Mouse (Mus musculus) small intestine, adult 2 months (tissue): Measurements from ENCODE around the gene Cox20. TPM values are rescaled to one million over a fixed set of nuclear protein-coding genes. Genes with fewer than 3 reads are reported as not detected.

ENCODE experiments used
- H3K27ac ChIP-seq: fragments of 200-500 bp; 2 replicates; pipeline ENCODE4 v1.5.1; 2012; ENCODE audit warnings: low read depth, low read length, control low read depth, inconsistent platforms; ENCODE audit not compliant: insufficient read depth
- H3K27me3 ChIP-seq: fragments of 200-500 bp; 2 replicates; pipeline ENCODE4 v1.6.1; 2012; ENCODE audit warnings: mild to moderate bottlenecking, moderate library complexity, low read length, inconsistent platforms; ENCODE audit not compliant: control insufficient read depth, insufficient read depth
- H3K36me3 ChIP-seq: fragments of 200-500 bp; 2 replicates; pipeline ENCODE4 v1.6.1; 2012; ENCODE audit warnings: mild to moderate bottlenecking, low read length, control low read depth, inconsistent platforms; ENCODE audit not compliant: control insufficient read depth, insufficient read depth
- H3K4me1 ChIP-seq: fragments of 200-500 bp; 2 replicates; pipeline ENCODE4 v1.6.1; 2012; ENCODE audit warnings: low read length, inconsistent platforms, mixed read lengths; ENCODE audit not compliant: control insufficient read depth, insufficient read depth, insufficient read length
- H3K4me3 ChIP-seq: fragments of 200-500 bp; 2 replicates; pipeline ENCODE4 v1.5.1; 2012; ENCODE audit warnings: low read depth, mild to moderate bottlenecking, control low read depth, inconsistent platforms, low read length, moderate library complexity
- CTCF ChIP-seq: fragments of 200-500 bp; IDR thresholded peaks from 2 replicates; pipeline ENCODE4 v1.5.1; 2012; ENCODE audit warnings: low read depth, mild to moderate bottlenecking, control low read depth, inconsistent platforms, low read length, moderate library complexity, mixed read lengths; ENCODE audit not compliant: insufficient replicate concordance, insufficient read length; ENCODE audit errors: extremely low read depth
- POLR2A ChIP-seq: fragments of 200-500 bp; IDR thresholded peaks from 2 replicates; pipeline ENCODE4 v1.6.1; 2012; ENCODE audit warnings: low read depth, mild to moderate bottlenecking, control low read depth, inconsistent platforms, low read length, moderate library complexity
- WGBS: fragments of 180-500 bp; shearing (Covaris S2); methylation state at CpG from one replicate; pipeline ENCODE4 v1.1.7; 2018; 5-methylcytosine and 5-hydroxymethylcytosine counted together
- polyA plus RNA-seq: library from polyadenylated mRNA; depleted of rRNA; stranded (reverse); fragments of >200 nt; gene quantifications from 2 replicates; pipeline ENCODE4 v1.2.3, GENCODE M21; 2012

Gene Cox20
- polyA plus RNA-seq, 1 experiment: 5.3 TPM

DNA sequence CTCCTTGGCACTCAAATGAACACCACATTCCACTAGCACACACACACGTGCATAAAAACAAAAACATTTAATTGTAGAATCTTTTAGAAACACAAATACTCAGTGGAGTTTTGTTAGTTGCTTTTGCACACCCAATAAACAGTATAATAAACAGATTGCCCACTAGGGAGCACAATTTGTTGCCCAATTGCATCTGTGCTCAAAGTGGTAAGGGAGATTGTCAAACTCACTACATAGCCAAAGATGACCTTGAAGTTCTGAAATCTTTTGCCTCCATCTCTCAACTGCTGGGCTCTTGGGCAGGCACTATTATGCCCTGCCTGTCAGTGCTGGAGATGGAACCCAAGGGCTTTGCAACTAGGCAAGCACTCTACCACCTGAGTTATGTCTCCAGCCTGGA lies 8.8 kb upstream of the Cox20 start:
- Histone ChIP-seq H3K27me3 (no peaks in the 10 kb centered on the region), H3K36me3 (no peaks in the 10 kb centered on the region), H3K27ac (no peak overlapping the region), H3K4me3 (no peak overlapping the region), H3K4me1 (peaks cover 1% of the 10 kb centered on the region)
- 65% methylated on average over 1 of the region's 1 CpGs for WGBS
- TF ChIP-seq POLR2A (no peak), CTCF (no peak)

DNA sequence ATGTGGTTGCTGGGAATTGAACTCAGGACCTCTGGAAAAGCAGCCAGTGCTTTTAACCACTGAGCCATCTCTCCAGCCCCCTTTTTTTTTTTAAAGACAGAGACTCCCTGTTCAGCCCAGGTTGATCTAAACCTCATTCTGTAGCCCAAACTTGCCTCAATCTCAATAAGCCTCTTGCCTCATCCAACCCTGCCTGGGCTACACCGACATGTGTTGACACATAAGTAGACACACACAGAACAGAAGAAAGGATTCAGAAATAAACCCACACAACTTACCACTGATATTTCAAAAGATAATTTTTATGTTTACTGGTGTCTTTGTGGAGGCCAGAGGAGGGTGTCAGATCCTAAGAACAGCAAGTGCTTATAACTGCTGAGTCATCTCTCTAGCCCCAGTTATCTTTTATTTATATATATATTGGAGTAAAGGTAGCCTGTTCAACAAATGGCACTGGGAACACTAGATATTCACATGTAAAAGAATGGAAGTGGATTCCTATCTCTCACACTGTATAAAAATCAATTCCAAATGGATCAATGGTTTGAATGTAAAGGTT lies 5.8 kb upstream of the Cox20 start:
- Histone ChIP-seq H3K27ac (no peak overlapping the region), H3K4me3 (no peak overlapping the region), H3K4me1 (peaks cover 6% of the 10 kb centered on the region), H3K27me3 (no peaks in the 10 kb centered on the region), H3K36me3 (no peaks in the 10 kb centered on the region)
- WGBS: 79% methylated on average over 1 of the region's 1 CpGs
- TF ChIP-seq POLR2A (no peak), CTCF (no peak)

DNA sequence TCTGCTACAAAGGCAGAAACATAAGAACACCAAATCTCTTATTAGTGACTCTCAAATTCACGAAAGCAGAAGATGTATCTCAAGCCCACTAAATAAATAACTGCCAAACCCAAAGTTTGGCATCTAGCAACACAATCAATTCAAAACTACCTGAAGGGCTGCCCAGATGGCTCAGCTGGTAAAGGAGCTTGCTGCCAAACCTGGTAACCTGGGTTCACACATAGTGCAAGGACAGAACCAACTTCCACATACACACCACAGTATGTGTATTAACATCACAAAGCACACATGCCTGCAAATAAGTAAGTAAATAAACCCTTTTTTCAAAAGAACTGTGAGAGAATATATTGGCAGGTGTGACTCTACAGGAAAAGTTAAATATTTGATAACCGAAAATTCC lies 4.7 kb upstream of the Cox20 start:
- no peak overlapping the region for H3K27ac ChIP-seq
- H3K4me3 ChIP-seq: no peak overlapping the region
- no peaks in the 10 kb centered on the region for H3K36me3 ChIP-seq
- WGBS: 83% methylated on average over 2 of the region's 2 CpGs
- peaks cover 6% of the 10 kb centered on the region for H3K4me1 ChIP-seq
- no peaks in the 10 kb centered on the region for H3K27me3 ChIP-seq
- no peak for TF ChIP-seq CTCF
- TF ChIP-seq POLR2A: no peak

- Histone ChIP-seq H3K27me3 (no peaks in the 10 kb centered on the region), H3K4me3 (no peak overlapping the region), H3K36me3 (peaks cover 17% of the 10 kb centered on the region), H3K4me1 (peaks cover 14% of the 10 kb centered on the region), H3K27ac (no peak overlapping the region; the same call in 1 of the 2 replicates)
- 20% methylated on average over 10 of the region's 10 CpGs for WGBS
- TF ChIP-seq POLR2A (no peak), CTCF (no peak)
Measured at GRCm38 (mm10) chr1:178317275-178318001, 1.5 kb upstream of the Cox20 start.

- H3K4me3 ChIP-seq: peak overlapping the region; percentile 93
- peak; percentile 19; the same call in 1 of the 2 replicates for TF ChIP-seq CTCF
- peak; percentile 68 for TF ChIP-seq POLR2A
- H3K36me3 ChIP-seq: peaks cover 22% of the 10 kb centered on the region
- WGBS: under 1% methylated on average over 17 of the region's 17 CpGs
- peak overlapping the region; percentile 100 for H3K27ac ChIP-seq
- peaks cover 14% of the 10 kb centered on the region for H3K4me1 ChIP-seq
- no peaks in the 10 kb centered on the region for H3K27me3 ChIP-seq
Measured at GRCm38 (mm10) chr1:178318002-178318388, 935 bp upstream of the Cox20 start.

DNA sequence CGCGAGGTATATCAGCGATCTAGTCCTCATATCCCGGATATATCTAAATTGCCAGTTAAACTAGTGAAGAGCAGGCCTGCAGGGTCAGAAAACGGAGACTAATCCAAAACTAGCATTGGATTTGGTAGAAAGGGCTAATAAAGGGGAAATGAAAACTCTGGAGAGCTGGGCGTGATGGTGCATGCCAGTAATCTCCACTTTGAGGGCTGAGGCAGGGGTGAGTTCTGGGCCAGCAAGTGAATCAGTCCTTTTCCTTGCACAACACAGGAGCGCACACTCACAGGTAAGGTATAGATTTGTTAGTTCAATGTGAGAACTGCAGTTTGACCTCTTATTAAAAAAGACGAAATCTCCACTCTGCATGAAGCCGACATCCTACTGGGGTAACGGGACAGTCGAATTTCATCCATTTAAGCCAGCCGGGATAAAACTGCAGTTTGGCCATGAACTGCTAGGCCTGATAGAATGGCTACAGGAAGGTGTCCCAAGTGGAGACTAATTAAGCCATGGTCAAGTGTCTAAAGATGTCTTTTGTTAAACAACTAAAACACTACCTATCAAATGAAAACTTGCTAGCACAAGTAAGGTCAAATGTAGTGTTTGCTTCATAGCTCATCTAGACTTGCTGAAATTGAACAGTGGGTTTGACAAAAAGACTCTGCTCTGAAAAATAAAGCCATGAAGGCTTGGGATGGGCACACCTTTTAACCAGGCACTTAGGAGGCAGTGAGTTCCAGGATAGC lies 536 bp downstream of the Cox20 start:
- H3K27me3 ChIP-seq: no peaks in the 10 kb centered on the region
- TF ChIP-seq POLR2A (no peak), CTCF (no peak)
- H3K4me1 ChIP-seq: peaks cover 14% of the 10 kb centered on the region
- peak overlapping the region; percentile 100 for H3K27ac ChIP-seq
- H3K4me3 ChIP-seq: peak overlapping the region; percentile 93
- under 1% methylated on average over 12 of the region's 12 CpGs for WGBS
- H3K36me3 ChIP-seq: peaks cover 31% of the 10 kb centered on the region
